10 mouse cellular contexts compared by ENCODE assay signal in the genomic region with DNA sequence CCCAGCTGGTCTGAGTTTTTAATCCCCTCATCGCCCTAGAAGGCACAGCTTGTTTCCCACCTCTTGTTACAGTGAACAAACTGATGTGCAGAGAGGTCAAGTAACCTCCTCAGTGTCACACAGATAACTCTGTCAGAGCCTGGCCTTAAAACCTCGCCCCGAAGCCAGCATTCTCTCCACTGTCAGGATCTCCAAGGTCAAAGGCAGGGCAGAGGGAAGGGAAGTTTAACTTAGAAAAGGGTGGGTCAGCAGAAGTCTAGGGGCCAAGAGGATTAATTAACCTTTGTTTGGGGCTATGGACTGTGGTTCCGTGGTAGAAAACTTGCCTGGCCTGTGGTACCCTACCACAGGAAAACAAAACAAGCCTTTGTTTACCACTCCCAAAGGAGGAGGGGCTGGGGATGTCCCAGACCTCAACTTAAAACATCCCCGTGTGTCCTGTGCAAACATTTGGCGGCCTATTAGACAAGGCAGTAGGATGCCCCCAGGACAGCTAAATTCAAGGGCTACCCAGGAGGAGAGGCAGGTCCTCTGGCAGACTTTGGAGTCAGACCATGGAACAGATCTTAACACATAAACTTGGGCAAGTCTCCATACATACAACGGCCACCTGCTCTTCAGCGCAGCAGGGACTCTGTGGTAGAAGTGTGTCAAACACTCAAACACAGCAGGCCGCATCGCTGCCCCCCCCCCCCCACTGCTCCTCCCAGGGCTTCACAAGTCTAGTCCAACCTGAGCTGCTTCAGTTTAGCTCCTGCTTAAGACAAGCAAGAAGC. TPM values are rescaled to one million over a fixed set of nuclear protein-coding genes. Genes with fewer than 3 reads are reported as not detected.
DNase-seq lines count a peak whose midpoint lies in the region; ATAC-seq and TF ChIP-seq lines count a peak whose summit lies in the region.
"Had no signal": no experiment of that assay in that cellular context is flagged by ENCODE, and none has a peak within 500 bp of the region (broad histone marks: within the 10 kb centered on the region; RNA-seq: fewer than 3 reads in every experiment).

No protein-coding gene starts in this region.

- peaks cover 17% of the 10 kb centered on the region for H3K36me3 ChIP-seq in heart, embryonic 10.5 days
- H3K36me3 ChIP-seq in testis, adult 2 months (ENCODE audit: control insufficient read depth, insufficient read depth, low read length), result peaks cover 3% of the 10 kb centered on the region; the same call in 1 of the 2 replicates
- H3K36me3 ChIP-seq in forebrain, embryonic 16.5 days (ENCODE audit: control insufficient read depth, insufficient read depth), result no peaks in the 10 kb centered on the region

- H3K4me2 ChIP-seq in forebrain, embryonic 16.5 days (ENCODE audit: low read length), result no peak overlapping the region
- H3K4me2 ChIP-seq: embryonic facial prominence, embryonic 13.5 days had no signal

- H3K9me3 ChIP-seq in heart, embryonic 10.5 days, result no peaks in the 10 kb centered on the region
- no peaks in the 10 kb centered on the region for H3K9me3 ChIP-seq in forebrain, embryonic 16.5 days (ENCODE audit: control insufficient read depth, low read length)
- H3K9me3 ChIP-seq: embryonic facial prominence, embryonic 13.5 days had no signal

- 37% methylated on average over 10 of the region's 10 CpGs for WGBS in heart, embryonic 10.5 days
- WGBS in forebrain, embryonic 16.5 days, result 45% methylated on average over 10 of the region's 10 CpGs

- TF ChIP-seq POLR2A in testis, adult 2 months (IDR thresholded peaks at IDR 0.05; ENCODE audit: control insufficient read depth, low read depth, low read length), result no peak

- no peak for TF ChIP-seq CTCF in testis, adult 2 months (IDR thresholded peaks at IDR 0.05; ENCODE audit: control insufficient read depth, insufficient read depth, insufficient replicate concordance, low read depth, low read length)

- no peak overlapping the region for H3K4me3 ChIP-seq in heart, embryonic 10.5 days
- H3K4me3 ChIP-seq in testis, adult 2 months (ENCODE audit: control insufficient read depth, low read depth, low read length), result no peak overlapping the region
- H3K4me3 ChIP-seq in forebrain, embryonic 16.5 days (replicated peaks; ENCODE audit: low read length), result no peak overlapping the region
- H3K4me3 ChIP-seq: embryonic facial prominence, embryonic 13.5 days had no signal

- DNase-seq in heart, embryonic 10.5 days (ENCODE audit: low spot score), result no peak
- no peak for DNase-seq in heart, postnatal 4 days
- DNase-seq in testis, postnatal 14 days (ENCODE audit: low spot score), result no peak
- DNase-seq in kidney, postnatal 36 days, result peak; percentile 53 to 59
- DNase-seq in yolk sac, embryonic 10.5 days (ENCODE audit: low spot score), result peak; percentile 62
- no peak for DNase-seq in ovary, postnatal 10 days (ENCODE audit: low spot score)

- H3K4me1 ChIP-seq in heart, embryonic 10.5 days, result peaks cover 57% of the 10 kb centered on the region
- H3K4me1 ChIP-seq in testis, adult 2 months (ENCODE audit: control insufficient read depth, insufficient read depth, low read length), result peaks cover 18% of the 10 kb centered on the region
- H3K4me1 ChIP-seq in forebrain, embryonic 16.5 days (replicated peaks; ENCODE audit: control insufficient read depth, insufficient read depth, low read length), result peaks cover 20% of the 10 kb centered on the region

- no peak overlapping the region for H3K9ac ChIP-seq in forebrain, embryonic 16.5 days (replicated peaks; ENCODE audit: low read depth, low read length)

- H3K27me3 ChIP-seq in heart, embryonic 10.5 days (ENCODE audit: insufficient read depth, poor library complexity, severe bottlenecking), result no peaks in the 10 kb centered on the region
- no peaks in the 10 kb centered on the region for H3K27me3 ChIP-seq in testis, adult 2 months (ENCODE audit: control insufficient read depth, insufficient read depth, low read length)
- no peaks in the 10 kb centered on the region for H3K27me3 ChIP-seq in forebrain, embryonic 16.5 days (replicated peaks; ENCODE audit: control insufficient read depth, insufficient read depth, low read length)
- H3K27me3 ChIP-seq: embryonic facial prominence, embryonic 13.5 days had no signal

- H3K27ac ChIP-seq in heart, embryonic 10.5 days, result peak overlapping the region; percentile 94
- H3K27ac ChIP-seq in testis, adult 2 months (ENCODE audit: control insufficient read depth, insufficient read depth, low read depth, low read length), result peak overlapping the region; percentile 27
- no peak overlapping the region for H3K27ac ChIP-seq in forebrain, embryonic 16.5 days (ENCODE audit: low read length)
- H3K27ac ChIP-seq: embryonic facial prominence, embryonic 13.5 days; macrophage had no signal

- no peak for ATAC-seq in forebrain, embryonic 16.5 days

RNA-seq across cellular contexts. Expression of gene Agtrap, which starts 2.5 kb away (rescaled TPM):
- 20.8 and 25.5 TPM in 2 replicates for polyA plus RNA-seq in heart, embryonic 10.5 days (2016; fragmentation: Nextera tagmentation; extraction: Ambion mirVana)
- total RNA-seq in heart, postnatal 4 days (2021), result 10 to 100 TPM; 24.8 to 27.4 TPM
- polyA plus RNA-seq in testis, adult 2 months (2012; rRNA removed), result 45.2 and 45.4 TPM in 2 replicates
- polyA plus RNA-seq in forebrain, embryonic 16.5 days (2015; fragmentation: Nextera tagmentation; extraction: Ambion mirVana), result 4.7 and 5.5 TPM in 2 replicates

RNA-seq across cellular contexts. Expression of gene Mad2l2, which starts 44.9 kb away (rescaled TPM):
- polyA plus RNA-seq in heart, embryonic 10.5 days (2016; fragmentation: Nextera tagmentation; extraction: Ambion mirVana), result 43.3 and 51.9 TPM in 2 replicates
- 10 to 100 TPM; 17.9 to 19.9 TPM for total RNA-seq in heart, postnatal 4 days (2021)
- polyA plus RNA-seq in testis, adult 2 months (2012; rRNA removed), result 332 and 347 TPM in 2 replicates
- 127 TPM in 2 replicates for polyA plus RNA-seq in forebrain, embryonic 16.5 days (2015; fragmentation: Nextera tagmentation; extraction: Ambion mirVana)

RNA-seq across cellular contexts. Expression of gene Draxin, which starts 45.2 kb away (rescaled TPM):
- 0.12 and 0.48 TPM in 2 replicates for polyA plus RNA-seq in heart, embryonic 10.5 days (2016; fragmentation: Nextera tagmentation; extraction: Ambion mirVana)
- total RNA-seq in heart, postnatal 4 days (2021), result not detected
- polyA plus RNA-seq in testis, adult 2 months (2012; rRNA removed), result 0.24 and 0.32 TPM in 2 replicates
- 22.7 and 23.5 TPM in 2 replicates for polyA plus RNA-seq in forebrain, embryonic 16.5 days (2015; fragmentation: Nextera tagmentation; extraction: Ambion mirVana)
- polyA plus RNA-seq: macrophage had no signal

RNA-seq across cellular contexts. Expression of gene Mthfr, which starts 46.4 kb away (rescaled TPM):
- polyA plus RNA-seq in heart, embryonic 10.5 days (2016; fragmentation: Nextera tagmentation; extraction: Ambion mirVana), result 13.5 and 15.6 TPM in 2 replicates
- 10 to 100 TPM; 14.1 to 14.3 TPM for total RNA-seq in heart, postnatal 4 days (2021)
- 31.8 and 34.7 TPM in 2 replicates for polyA plus RNA-seq in testis, adult 2 months (2012; rRNA removed)
- polyA plus RNA-seq in forebrain, embryonic 16.5 days (2015; fragmentation: Nextera tagmentation; extraction: Ambion mirVana), result 17.3 and 22.0 TPM in 2 replicates

RNA-seq across cellular contexts. Expression of gene Clcn6, which starts 46.7 kb away (rescaled TPM):
- 8.0 and 8.4 TPM in 2 replicates for polyA plus RNA-seq in heart, embryonic 10.5 days (2016; fragmentation: Nextera tagmentation; extraction: Ambion mirVana)
- 10 to 100 TPM; 15.8 to 16.3 TPM for total RNA-seq in heart, postnatal 4 days (2021)
- 9.8 and 12.7 TPM in 2 replicates for polyA plus RNA-seq in testis, adult 2 months (2012; rRNA removed)
- polyA plus RNA-seq in forebrain, embryonic 16.5 days (2015; fragmentation: Nextera tagmentation; extraction: Ambion mirVana), result 34.3 and 40.6 TPM in 2 replicates

Comparison
In these comparisons a context has a peak if more than half of its experiments do, and no peak if none do; other contexts are left out.
1. DNase-seq: peak in kidney, postnatal 36 days (2 of 2) and yolk sac, embryonic 10.5 days (single experiment); none in heart, embryonic 10.5 days (single experiment), heart, postnatal 4 days (single experiment), testis, postnatal 14 days (single experiment) and ovary, postnatal 10 days (single experiment).
2. RNA of gene Draxin, which starts 45.2 kb away (polyA plus RNA-seq): 22.7 to 23.5 TPM in forebrain, embryonic 16.5 days; 0.12 to 0.48 TPM in heart, embryonic 10.5 days and 0.24 to 0.32 TPM in testis, adult 2 months; every median in the first group is over 10 times any median in the second.